Mouse (Mus musculus) kidney, adult 11 months (tissue): ENCODE measurements at regions not wholly inside any gene's neighbourhood (a gene's known extent, or its start where the extent isn't known, plus 50 kb on each side); places are given as distances from the start of the nearest gene placed in this dataset.

Source experiments
- DNase-seq: peaks from one replicate; pipeline ENCODE4 v3.0.0; 2022

DNA sequence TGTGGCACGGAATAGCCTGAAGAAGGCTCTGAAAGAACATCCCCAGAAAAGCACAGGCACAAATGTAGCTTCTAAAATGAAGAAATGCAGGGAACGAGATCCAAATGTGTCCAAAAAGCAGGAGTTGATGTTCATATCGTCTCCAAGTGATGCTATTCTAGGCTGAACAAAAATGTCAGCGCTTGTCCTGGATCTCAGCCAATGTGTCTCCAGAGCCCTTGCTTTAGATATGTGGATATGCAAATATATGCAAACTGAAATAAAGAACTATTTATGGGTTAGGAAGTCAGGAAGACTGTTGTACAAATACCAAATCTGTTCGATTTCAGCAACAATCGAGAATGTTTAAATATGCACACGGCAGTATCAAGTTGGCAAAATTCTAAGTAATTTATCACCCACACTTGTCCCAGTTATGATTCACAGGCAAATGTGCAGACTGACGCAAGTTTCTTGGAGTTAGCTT, 320.4 kb downstream of the Synb start:
- no peak for DNase-seq

GRCm38 (mm10) chr14:68966758-68967157, 327.3 kb downstream of the Synb start:
- peak; percentile 15 for DNase-seq

DNA sequence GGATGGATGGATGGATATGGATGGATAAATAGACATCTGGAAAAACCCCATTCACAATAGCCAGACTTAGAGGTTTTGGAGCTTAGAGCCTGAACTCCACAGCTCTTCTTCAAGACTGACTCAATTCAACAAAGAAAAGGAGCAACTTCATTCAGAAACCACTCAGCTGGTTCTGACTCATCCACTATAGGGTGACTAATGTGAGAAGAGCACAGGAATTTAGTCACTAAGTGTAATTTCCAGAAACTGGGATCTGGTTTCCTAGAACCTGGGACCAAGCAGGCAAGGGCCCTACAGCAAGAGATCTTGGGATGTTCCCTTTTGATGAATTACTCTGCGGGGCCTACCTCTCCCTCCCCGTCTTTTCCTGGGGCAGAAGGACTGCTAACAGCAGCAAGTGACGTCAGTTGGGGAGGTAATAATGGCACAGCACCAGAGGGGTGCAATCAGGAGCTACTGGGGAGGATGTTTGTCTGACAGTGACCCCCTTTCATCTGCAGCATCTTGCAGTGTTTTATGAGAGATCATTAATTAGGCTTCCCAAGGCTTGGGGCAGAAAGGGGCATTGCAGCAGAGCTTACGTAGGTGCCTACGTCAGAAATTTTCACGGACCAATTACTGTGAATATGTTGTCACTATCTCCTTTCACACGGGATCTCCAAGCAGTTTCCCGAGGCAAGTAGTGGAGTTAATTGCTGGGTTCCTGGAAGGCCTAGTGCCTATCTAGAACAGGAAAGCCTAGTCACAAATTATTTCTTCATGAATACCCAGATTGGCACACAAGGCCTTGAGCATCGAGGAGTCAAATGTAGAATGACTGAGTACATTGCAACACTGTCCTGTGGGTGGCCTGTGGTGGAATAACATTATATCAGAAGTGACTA, 339.3 kb downstream of the Synb start:
- DNase-seq: no peak

- DNase-seq: no peak
Observed at GRCm38 (mm10) chr14:68945906-68946305, 348.2 kb downstream of the Synb start.

DNA sequence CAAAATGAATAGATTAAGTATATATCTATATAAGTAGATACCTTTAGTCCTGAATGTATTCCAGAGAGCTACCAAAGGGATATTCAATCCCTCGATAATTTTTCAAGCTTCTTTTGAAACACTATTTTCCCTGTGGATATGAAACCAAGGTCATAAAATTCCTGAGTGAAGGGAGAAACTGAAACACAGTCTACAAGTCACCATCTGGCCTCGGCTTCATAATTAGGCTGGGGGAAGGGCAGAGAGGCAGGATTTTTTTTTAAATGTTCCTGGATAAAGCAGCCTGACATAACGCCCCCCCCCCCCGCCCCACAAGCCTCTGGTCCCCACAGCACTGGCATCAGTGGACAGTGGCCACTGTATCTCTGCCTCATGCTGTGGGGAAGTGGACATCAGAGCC, 348.7 kb downstream of the Synb start:
- no peak for DNase-seq

GRCm38 (mm10) chr14:68941759-68942158, 352.3 kb downstream of the Synb start:
- DNase-seq: no peak

- DNase-seq: no peak
Observed at GRCm38 (mm10) chr14:68941132-68941690, 352.9 kb downstream of the Synb start.

- no peak for DNase-seq
Observed at GRCm38 (mm10) chr14:68935303-68935662, 358.8 kb downstream of the Synb start.

DNA sequence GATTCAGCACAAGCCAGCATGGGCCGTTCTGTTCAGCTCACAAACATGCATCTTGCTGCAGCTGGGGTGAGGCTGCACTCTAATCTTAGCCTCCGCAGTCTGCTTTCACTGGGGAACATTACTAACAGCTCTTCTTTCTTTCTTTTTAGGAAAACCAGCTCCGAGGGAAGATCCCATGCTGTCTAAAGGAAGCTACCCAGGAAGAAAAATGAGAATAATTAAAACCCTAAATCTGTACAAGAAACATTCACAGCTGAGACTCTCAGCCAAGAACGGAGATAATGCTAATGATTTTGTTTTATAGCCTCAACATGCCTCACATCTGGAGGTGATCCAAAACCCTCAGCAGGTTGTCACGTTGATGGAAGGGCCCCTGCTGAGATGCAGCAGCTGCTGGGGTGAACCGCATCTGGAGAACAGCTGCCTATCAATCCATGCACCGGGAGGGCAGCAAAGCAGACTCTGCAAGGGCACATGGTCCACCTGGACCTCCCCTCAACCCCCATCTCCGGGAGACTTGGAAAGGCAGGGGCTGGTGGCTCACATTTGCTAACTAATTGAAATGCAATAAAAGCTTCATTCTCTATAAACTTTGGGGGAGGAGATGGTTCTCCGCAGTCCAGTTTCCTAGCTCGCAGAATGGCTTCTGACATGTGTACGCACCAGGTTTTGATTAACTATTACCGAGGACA, 359.3 kb downstream of the Synb start:
- no peak for DNase-seq

DNA sequence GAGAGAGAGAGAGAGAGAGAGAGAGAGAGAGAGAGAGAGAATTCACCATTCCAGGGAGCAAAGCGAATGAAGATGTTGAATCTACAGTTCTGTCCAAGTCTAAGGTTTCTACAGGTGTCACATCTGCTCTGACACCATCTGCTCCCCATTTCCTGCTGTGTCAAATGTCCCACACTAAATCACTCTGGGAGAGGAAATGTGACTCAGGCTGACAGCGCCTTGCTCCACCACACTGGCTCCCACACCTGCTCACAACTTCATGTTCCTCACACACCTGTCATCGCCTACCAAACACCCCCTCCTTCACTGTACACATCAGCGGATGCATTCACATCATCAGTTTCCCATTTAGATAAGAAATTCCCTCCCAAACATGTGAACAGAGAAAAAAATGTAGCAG, 366.3 kb downstream of the Synb start:
- no peak for DNase-seq

GRCm38 (mm10) chr14:68923054-68923453, 371.0 kb downstream of the Synb start:
- peak; percentile 5 for DNase-seq

DNA sequence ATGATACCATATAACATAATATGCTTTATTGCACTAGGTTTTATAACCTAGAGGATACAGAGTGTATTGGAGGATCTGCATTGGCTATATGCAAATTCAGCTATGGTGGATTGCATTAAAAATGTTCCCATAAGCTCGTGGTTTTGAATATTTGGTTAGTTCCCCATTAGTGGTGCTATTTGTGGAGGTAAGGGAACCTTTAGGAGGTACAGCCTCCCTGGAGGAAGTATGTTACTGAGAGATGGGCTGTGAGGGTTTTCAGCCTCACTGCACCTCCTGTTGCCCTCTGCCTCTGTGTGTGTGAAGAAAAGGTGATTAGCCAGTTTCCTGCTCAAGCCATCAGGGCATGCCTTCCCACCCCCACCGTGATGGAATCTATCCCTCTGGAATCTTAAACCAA, 372.1 kb downstream of the Synb start:
- DNase-seq: no peak

DNA sequence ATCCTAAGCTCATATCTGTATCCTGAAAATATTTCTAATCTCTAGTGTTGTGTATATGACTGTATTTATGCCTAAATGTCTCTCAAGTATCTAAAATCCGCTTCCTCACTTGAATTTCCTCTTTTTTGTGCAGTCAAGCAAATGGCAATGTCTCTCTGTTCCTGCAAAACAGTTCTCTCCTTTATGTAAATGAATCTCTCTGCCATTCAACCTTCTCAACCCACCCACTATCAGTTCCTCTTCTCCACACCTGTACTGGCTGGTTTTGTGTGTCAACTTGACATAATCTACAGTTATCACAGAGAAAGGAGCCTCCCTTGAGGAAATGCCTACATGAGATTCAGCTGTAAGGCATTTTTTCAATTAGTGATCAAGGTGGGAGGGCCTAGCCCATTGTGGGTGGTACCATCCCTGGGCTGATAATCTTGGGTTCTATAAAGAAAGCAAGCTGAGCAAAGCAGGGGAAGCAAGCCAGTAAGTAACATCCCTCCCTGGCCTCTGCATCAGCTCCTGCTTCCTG, 375.5 kb downstream of the Synb start:
- no peak for DNase-seq

DNA sequence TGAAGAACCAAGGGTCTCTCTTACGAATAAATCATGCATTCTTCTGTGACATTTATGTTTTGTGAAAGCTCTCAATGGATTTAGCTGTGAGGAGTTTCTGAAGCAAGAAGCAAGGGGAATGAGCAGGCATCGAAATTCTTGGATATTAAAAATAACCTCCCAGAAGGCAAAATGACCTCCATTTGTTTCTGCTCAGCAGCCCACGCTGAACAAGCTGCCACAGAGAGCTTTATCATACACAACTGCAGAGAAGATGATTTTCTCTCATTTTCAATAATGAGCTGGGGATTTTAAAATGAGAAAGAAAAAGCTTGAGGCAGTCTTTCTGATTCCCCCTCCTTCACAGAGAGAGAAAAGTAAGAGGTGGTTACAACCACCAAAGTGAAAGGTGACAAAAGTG, 394.2 kb downstream of the Synb start:
- DNase-seq: no peak

DNA sequence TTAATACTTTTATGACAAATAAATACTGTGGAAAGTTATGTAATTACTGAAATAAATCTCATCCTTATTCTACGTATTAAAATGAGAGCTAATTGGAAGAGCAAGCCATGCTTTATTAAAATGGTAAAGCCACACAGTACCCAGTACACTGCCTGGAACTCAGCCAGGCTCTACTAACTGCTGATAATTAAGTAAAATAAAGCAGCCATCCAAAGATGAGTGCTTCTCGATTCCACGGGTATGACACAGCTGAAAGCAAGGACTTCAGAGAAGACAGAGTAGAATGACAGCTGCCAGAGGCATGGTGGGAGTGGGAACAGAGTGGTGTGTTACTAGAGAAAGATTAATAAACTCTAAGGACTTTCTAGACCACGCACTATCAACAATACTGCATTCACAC, 416.9 kb downstream of the Synb start:
- no peak for DNase-seq

- no peak for DNase-seq
Observed at GRCm38 (mm10) chr14:68861071-68861470, 433.0 kb downstream of the Synb start.

DNA sequence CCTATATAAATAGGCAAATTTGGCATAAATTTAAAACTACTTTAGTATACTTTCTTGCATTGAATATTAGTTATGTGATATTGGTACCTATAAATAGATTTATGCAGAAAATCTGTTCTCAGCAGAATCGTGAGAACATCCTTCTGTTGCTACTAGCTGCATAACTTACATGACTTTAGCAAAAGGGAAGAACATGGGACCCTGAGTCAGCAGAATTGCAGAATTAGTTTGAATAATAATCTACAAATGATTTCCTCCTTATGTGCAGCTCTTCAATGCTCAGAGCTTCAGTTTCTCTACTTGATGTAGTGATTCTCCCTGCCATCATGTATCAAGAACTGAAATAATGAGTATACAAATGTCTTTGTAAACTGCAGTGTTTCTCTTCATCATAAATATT, 436.2 kb downstream of the Synb start:
- DNase-seq: no peak

- DNase-seq: no peak
Observed at GRCm38 (mm10) chr14:68848506-68848905, 445.6 kb downstream of the Synb start.

- no peak for DNase-seq
Observed at GRCm38 (mm10) chr14:68847609-68848008, 446.5 kb downstream of the Synb start.

GRCm38 (mm10) chr14:68820241-68820640, 473.9 kb downstream of the Synb start:
- DNase-seq: no peak

- no peak for DNase-seq
Observed at GRCm38 (mm10) chr14:68808976-68809375, 485.1 kb downstream of the Synb start.

- DNase-seq: no peak
Observed at GRCm38 (mm10) chr14:68807918-68808317, 486.2 kb downstream of the Synb start.

DNA sequence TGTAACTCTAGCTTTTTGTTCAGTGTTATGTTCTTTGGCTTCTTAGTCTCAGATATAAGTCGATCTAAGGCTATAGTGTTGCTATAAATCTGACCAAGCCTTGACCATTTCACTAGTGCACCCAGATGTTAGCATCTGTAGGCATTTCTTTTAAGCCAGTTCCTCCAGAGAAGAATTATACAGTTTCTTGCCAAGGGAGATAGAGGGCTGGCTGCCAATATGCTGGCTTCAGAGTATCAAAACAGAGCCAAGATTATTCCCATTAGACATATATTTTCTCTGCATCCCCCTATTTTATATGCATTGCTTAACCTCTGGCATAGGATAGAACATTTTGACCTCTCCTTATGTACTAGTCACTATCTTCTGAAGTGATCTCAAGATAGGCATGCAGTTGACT, 487.5 kb downstream of the Synb start:
- DNase-seq: no peak

DNA sequence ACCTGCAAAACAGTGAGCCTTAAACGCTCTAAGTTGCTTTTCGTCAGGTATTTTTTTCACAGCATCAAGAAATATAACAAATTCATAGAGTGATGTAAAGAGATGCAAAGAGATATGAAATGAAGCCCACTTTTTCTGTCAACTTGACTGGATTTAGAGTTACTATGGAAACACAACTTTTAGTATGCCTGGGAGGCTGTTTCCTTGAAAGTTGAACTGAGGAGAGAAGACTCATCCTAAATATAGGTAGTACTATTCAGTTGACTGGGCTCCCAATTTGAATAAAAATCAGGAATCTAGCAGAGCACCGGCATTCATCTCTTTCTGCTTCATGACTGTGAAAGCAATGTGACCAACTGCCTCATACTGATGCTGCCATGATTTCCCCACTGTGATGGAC, 509.7 kb downstream of the Synb start:
- no peak for DNase-seq
